Comparison of ENCODE assay signal across 9 mouse cellular contexts in the genomic region with DNA sequence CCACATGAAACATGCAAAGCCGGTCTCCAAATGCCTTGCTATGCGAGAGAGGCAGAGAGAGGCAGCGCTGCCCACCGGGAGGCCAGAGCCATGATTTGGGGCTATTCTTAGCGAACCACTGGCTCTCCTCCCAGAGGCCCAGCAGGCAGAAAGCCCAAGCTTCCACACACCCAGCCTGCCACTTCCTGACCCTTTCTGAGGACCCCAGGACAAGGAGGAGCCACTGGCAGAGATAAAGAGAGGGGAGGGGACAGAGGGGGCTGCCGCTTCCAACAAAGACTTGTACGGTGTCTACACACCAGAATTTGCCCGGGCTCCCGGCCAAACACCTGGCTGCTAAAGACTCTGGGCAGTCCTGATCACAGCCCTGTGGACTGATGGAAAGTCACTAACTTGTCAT. TPM values are rescaled to one million over a fixed set of nuclear protein-coding genes. Genes with fewer than 3 reads are reported as not detected.
DNase-seq lines count a peak whose midpoint lies in the region; ATAC-seq and TF ChIP-seq lines count a peak whose summit lies in the region.
"Had no signal": no experiment of that assay in that cellular context is flagged by ENCODE, and none has a peak within 500 bp of the region (broad histone marks: within the 10 kb centered on the region; RNA-seq: fewer than 3 reads in every experiment).

No protein-coding gene starts in this region.

- TF ChIP-seq CTCF in E14TG2a.4 (conservative IDR thresholded peaks at IDR 0.05; ENCODE audit: low read length) = no peak

- H3K4me3 ChIP-seq in E14TG2a.4 (replicated peaks; ENCODE audit: low read length) = peak overlapping the region; percentile 96
- H3K4me3 ChIP-seq in heart, embryonic 10.5 days = peak overlapping the region; percentile 81
- no peak overlapping the region for H3K4me3 ChIP-seq in midbrain, embryonic 13.5 days (replicated peaks)
- H3K4me3 ChIP-seq: liver, embryonic 15.5 days had no signal

- peak overlapping the region; percentile 89 for H3K4me2 ChIP-seq in midbrain, embryonic 13.5 days (replicated peaks)

- H3K27me3 ChIP-seq in E14TG2a.4 (ENCODE audit: insufficient read depth, low read length) = peaks cover 7% of the 10 kb centered on the region
- H3K27me3 ChIP-seq in heart, embryonic 10.5 days (ENCODE audit: insufficient read depth, poor library complexity, severe bottlenecking) = 0 out of 2 replicates have a peak, but pooled peaks cover 3% of the 10 kb centered on the region
- H3K27me3 ChIP-seq in midbrain, embryonic 13.5 days = peaks cover 29% of the 10 kb centered on the region

- no peaks in the 10 kb centered on the region for H3K9me3 ChIP-seq in E14TG2a.4 (ENCODE audit: low read length)
- H3K9me3 ChIP-seq in heart, embryonic 10.5 days = no peaks in the 10 kb centered on the region
- no peaks in the 10 kb centered on the region for H3K9me3 ChIP-seq in midbrain, embryonic 13.5 days
- H3K9me3 ChIP-seq: liver, embryonic 15.5 days had no signal

- peak; percentile 42 for DNase-seq in NIH3T3 (ENCODE audit: low read depth)
- DNase-seq in heart, embryonic 10.5 days (ENCODE audit: low spot score) = no peak
- peak; percentile 77 for DNase-seq in kidney, postnatal 14 days
- no peak for DNase-seq in urinary bladder, postnatal 14 days (ENCODE audit: low spot score)
- DNase-seq in spleen, postnatal 14 days (ENCODE audit: low spot score in 2 of 2) = no peak
- no peak for DNase-seq in thymus, postnatal 4 days

- H3K36me3 ChIP-seq in E14TG2a.4 (ENCODE audit: insufficient read depth, low read length) = peaks cover 55% of the 10 kb centered on the region
- H3K36me3 ChIP-seq in heart, embryonic 10.5 days = peaks cover 5% of the 10 kb centered on the region; the same call in 1 of the 2 replicates
- H3K36me3 ChIP-seq in midbrain, embryonic 13.5 days = no peaks in the 10 kb centered on the region
- H3K36me3 ChIP-seq: liver, embryonic 15.5 days had no signal

- ATAC-seq in midbrain, embryonic 13.5 days = no peak

- peak overlapping the region; percentile 90 for H3K27ac ChIP-seq in heart, embryonic 10.5 days
- peak overlapping the region; percentile 15; the same call in 1 of the 2 replicates for H3K27ac ChIP-seq in midbrain, embryonic 13.5 days
- H3K27ac ChIP-seq: liver, embryonic 15.5 days had no signal

- no peak overlapping the region; the same call in 1 of the 2 replicates for H3K9ac ChIP-seq in midbrain, embryonic 13.5 days (replicated peaks)
- H3K9ac ChIP-seq: liver, embryonic 15.5 days had no signal

- H3K4me1 ChIP-seq in E14TG2a.4 (replicated peaks; ENCODE audit: low read depth, low read length) = peaks cover 86% of the 10 kb centered on the region
- peaks cover 81% of the 10 kb centered on the region for H3K4me1 ChIP-seq in heart, embryonic 10.5 days
- peaks cover 35% of the 10 kb centered on the region for H3K4me1 ChIP-seq in midbrain, embryonic 13.5 days (replicated peaks)

- WGBS in heart, embryonic 10.5 days = 5% methylated on average over 9 of the region's 9 CpGs
- 9% methylated on average over 9 of the region's 9 CpGs for WGBS in midbrain, embryonic 13.5 days

RNA-seq across cellular contexts. Expression of a gene that starts 3.1 kb away (rescaled TPM):
- polyA plus RNA-seq in heart, embryonic 10.5 days (2016; fragmentation: Nextera tagmentation; extraction: Ambion mirVana) = 34.2 and 40.8 TPM in 2 replicates
- 17.5 and 21.1 TPM in 2 replicates for polyA plus RNA-seq in midbrain, embryonic 13.5 days (2015; fragmentation: Nextera tagmentation; extraction: Ambion mirVana)

RNA-seq across cellular contexts. Expression of a gene that starts 37.6 kb away (rescaled TPM):
- 0.28 TPM in 1 of 2 replicates, not detected in the other for polyA plus RNA-seq in heart, embryonic 10.5 days (2016; fragmentation: Nextera tagmentation; extraction: Ambion mirVana)
- not detected in 2 replicates for polyA plus RNA-seq in midbrain, embryonic 13.5 days (2015; fragmentation: Nextera tagmentation; extraction: Ambion mirVana)

Comparison
In these comparisons a context has a peak if more than half of its experiments do, and no peak if none do; other contexts are left out.
1. DNase-seq: peak in NIH3T3 (single experiment) and kidney, postnatal 14 days (single experiment); none in heart, embryonic 10.5 days (single experiment), urinary bladder, postnatal 14 days (single experiment), spleen, postnatal 14 days (0 of 2) and thymus, postnatal 4 days (single experiment).